Mouse (Mus musculus): ENCODE data around the gene Asgr1. TPM values are rescaled to one million over a fixed set of nuclear protein-coding genes. Genes with fewer than 3 reads are reported as not detected.
"Not testable (repeated sequence)": the region's sequence is repeated elsewhere in the genome, so short reads cannot be mapped to it uniquely, and the experiment has no call there.

The Asgr1 gene
- polyA plus RNA-seq, 1 experiment from 2014 or later: not detected

DNA sequence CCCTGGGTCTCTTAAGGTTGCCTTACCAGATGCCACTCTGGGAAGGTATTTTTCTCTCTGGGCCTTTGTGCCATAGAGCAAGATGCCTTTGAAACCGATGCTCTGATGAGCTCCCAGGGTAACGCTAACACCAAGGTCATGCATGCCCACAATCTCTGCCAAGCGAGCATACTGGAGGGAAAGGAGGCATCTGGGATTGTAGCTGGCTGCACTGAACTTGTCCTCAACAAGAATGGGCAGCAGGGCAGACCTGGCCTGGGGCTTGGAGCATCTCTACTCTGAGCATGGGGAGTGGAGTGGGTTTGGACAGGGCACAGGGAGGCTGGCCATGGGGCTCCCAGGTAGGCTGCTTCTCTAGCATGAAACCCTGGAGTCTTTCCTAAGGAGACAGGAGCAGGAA is 40.5 kb upstream of the Asgr1 start:
- H3K9ac ChIP-seq (ENCODE audit: low read depth, low read length): no peak overlapping the region
- no peak for ATAC-seq
- WGBS: 80% methylated on average over 3 of the region's 3 CpGs
- no peak overlapping the region for H3K4me2 ChIP-seq (replicated peaks; ENCODE audit: low read depth)
- H3K4me1 ChIP-seq (replicated peaks; ENCODE audit: control insufficient read depth, insufficient read depth, low read length): 0 out of 2 replicates have a peak, but pooled peaks cover 8% of the 10 kb centered on the region
- peaks cover 55% of the 10 kb centered on the region for H3K36me3 ChIP-seq (ENCODE audit: control insufficient read depth, insufficient read depth)
- no peak overlapping the region for H3K4me3 ChIP-seq (ENCODE audit: low read depth, low read length)
- no peak overlapping the region for H3K27ac ChIP-seq (ENCODE audit: low read depth, low read length)
- H3K27me3 ChIP-seq (replicated peaks; ENCODE audit: control insufficient read depth, insufficient read depth, low read length): no peaks in the 10 kb centered on the region
- no peak for TF ChIP-seq CTCF (IDR thresholded peaks at IDR 0.05; ENCODE audit: low read depth)
- H3K9me3 ChIP-seq (ENCODE audit: control insufficient read depth): no peaks in the 10 kb centered on the region

DNA sequence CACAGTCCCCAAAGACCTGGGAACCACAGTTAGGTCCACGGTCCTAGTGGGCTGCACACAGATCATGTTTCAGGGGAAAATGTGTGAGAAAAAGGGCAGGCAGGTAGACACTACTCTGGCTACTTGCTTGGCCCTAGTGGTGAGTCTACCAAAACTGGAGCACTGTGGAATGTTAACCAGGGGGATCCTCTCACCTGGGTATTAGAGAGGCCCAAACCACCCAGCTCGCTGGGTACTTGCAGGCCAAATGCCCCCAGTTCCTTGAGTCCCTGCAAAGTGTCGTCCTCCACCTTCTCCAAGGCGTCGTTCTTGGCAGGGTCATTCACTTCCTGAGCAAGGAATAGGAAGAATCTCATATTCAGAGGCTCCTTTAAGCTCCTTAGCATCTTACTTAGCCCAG is 39.8 kb upstream of the Asgr1 start:
- Histone ChIP-seq H3K4me2 (replicated peaks; ENCODE audit: low read depth) (peak overlapping the region; percentile 79), H3K36me3 (ENCODE audit: control insufficient read depth, insufficient read depth) (peaks cover 49% of the 10 kb centered on the region), H3K9me3 (ENCODE audit: control insufficient read depth) (no peaks in the 10 kb centered on the region), H3K4me3 (ENCODE audit: low read depth, low read length) (no peak overlapping the region), H3K27me3 (replicated peaks; ENCODE audit: control insufficient read depth, insufficient read depth, low read length) (no peaks in the 10 kb centered on the region), H3K4me1 (replicated peaks; ENCODE audit: control insufficient read depth, insufficient read depth, low read length) (0 out of 2 replicates have a peak, but pooled peaks cover 8% of the 10 kb centered on the region), H3K27ac (ENCODE audit: low read depth, low read length) (no peak overlapping the region), H3K9ac (ENCODE audit: low read depth, low read length) (no peak overlapping the region)
- WGBS: 64% methylated on average over 5 of the region's 5 CpGs
- no peak for TF ChIP-seq CTCF (IDR thresholded peaks at IDR 0.05; ENCODE audit: low read depth)
- ATAC-seq: no peak

DNA sequence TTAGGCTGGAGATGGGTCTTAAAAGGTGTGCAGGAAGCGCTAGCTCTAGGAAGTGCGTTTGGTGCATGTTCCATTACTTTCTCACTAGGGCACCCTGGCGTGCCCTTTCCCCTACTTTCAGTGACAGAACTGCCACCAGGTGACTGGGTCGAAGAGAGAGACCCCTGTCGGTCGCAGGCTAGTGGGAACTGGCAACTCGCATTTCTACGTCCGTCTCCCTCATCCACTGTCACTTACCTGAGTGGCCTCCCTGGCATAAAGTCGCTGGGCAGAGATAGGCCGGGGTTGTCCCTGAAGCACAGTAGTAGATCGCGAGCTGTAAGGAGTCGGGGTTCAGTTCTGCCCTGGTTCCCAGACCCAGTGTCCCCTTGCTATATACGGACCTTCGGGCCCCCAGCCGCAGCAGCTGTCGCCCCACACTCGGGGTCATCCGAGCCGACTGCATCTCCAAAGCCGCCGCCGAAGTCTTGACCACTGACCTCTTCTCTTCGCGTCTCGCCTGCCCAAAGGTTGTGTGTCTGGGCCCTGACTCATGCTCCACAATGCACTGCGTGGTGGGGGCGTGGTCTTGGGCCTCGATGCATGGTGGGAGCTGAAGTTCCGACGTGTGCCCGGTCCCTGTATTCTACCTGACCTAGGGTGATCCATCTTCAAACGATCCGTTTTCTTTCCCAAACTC is 38.9 kb upstream of the Asgr1 start, which contains the start of gene Acadvl:
Gene Acadvl (minus strand): TSS at position 532 of the 679 bp plus-strand sequence.
- Histone ChIP-seq H3K27ac (ENCODE audit: low read depth, low read length) (peak within 1 kb of the TSS; percentile 82), H3K4me3 (ENCODE audit: low read depth, low read length) (peak within 1 kb of the TSS; percentile 69), H3K36me3 (ENCODE audit: control insufficient read depth, insufficient read depth) (peaks cover 39% of the 10 kb centered on the region), H3K9ac (ENCODE audit: low read depth, low read length) (peak within 1 kb of the TSS; percentile 79), H3K4me1 (replicated peaks; ENCODE audit: control insufficient read depth, insufficient read depth, low read length) (0 out of 2 replicates have a peak, but pooled peaks cover 8% of the 10 kb centered on the region), H3K4me2 (replicated peaks; ENCODE audit: low read depth) (peak within 1 kb of the TSS; percentile 79), H3K9me3 (ENCODE audit: control insufficient read depth) (no peaks in the 10 kb centered on the region), H3K27me3 (replicated peaks; ENCODE audit: control insufficient read depth, insufficient read depth, low read length) (no peaks in the 10 kb centered on the region)
- TF ChIP-seq CTCF (IDR thresholded peaks at IDR 0.05; ENCODE audit: low read depth): peak; percentile 69
- ATAC-seq: peak; percentile 80
- WGBS: under 1% methylated on average over 35 of the region's 35 CpGs

DNA sequence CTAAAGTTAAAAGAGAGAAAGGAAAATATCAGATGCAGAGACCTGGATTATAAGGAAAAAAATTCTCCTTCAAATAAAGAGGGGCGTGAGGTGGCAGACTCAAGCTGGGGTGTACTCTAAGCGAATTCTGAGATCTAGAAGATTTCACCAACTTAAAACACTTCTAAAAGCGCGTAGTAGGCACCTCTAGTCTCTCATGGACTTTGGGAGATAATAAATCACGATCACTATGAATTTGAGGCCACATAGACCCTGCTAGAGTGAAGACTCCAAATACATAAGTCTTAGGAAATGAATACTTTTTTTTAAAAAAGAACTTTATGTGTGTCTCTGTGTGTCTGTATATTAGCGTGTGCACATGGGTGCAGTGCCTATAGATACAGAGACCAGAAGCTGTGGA is 38.2 kb upstream of the Asgr1 start:
- no peaks in the 10 kb centered on the region for H3K27me3 ChIP-seq (replicated peaks; ENCODE audit: control insufficient read depth, insufficient read depth, low read length)
- H3K4me2 ChIP-seq (replicated peaks; ENCODE audit: low read depth): peak overlapping the region; percentile 79
- no peak overlapping the region for H3K9ac ChIP-seq (ENCODE audit: low read depth, low read length)
- H3K4me3 ChIP-seq (ENCODE audit: low read depth, low read length): peak overlapping the region; percentile 69; the same call in 1 of the 2 replicates
- no peak for TF ChIP-seq CTCF (IDR thresholded peaks at IDR 0.05; ENCODE audit: low read depth)
- ATAC-seq: no peak
- no peaks in the 10 kb centered on the region for H3K9me3 ChIP-seq (ENCODE audit: control insufficient read depth)
- peaks cover 33% of the 10 kb centered on the region for H3K36me3 ChIP-seq (ENCODE audit: control insufficient read depth, insufficient read depth)
- 0 out of 2 replicates have a peak, but pooled peaks cover 8% of the 10 kb centered on the region for H3K4me1 ChIP-seq (replicated peaks; ENCODE audit: control insufficient read depth, insufficient read depth, low read length)
- WGBS: 59% methylated on average over 6 of the region's 6 CpGs
- no peak overlapping the region for H3K27ac ChIP-seq (ENCODE audit: low read depth, low read length)

DNA sequence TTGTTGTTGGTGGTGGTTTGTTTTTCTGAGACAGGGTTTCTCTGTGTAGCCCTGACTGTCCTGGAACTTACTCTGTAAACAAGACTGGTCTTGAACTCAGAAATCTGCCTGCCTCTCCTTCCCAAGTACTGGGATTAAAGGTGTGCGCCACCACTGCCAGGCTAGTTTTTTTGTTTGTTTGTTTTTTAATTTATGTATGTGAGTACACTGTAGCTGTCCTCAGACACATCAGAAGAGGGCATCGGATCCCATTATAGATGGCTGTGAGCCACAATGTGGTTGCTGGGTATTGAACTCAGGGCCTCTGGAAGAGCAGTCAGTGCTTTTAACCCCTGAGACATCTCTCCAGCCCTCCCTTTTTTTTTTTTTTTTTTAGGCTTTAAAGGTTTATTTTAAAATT is 37.7 kb upstream of the Asgr1 start:
- H3K4me1 ChIP-seq (replicated peaks; ENCODE audit: control insufficient read depth, insufficient read depth, low read length); H3K9ac ChIP-seq (ENCODE audit: low read depth, low read length); H3K9me3 ChIP-seq (ENCODE audit: control insufficient read depth); H3K27ac ChIP-seq (ENCODE audit: low read depth, low read length); ATAC-seq; H3K4me3 ChIP-seq (ENCODE audit: low read depth, low read length); H3K27me3 ChIP-seq (replicated peaks; ENCODE audit: control insufficient read depth, insufficient read depth, low read length); H3K4me2 ChIP-seq (replicated peaks; ENCODE audit: low read depth): not testable (repeated sequence)
- peaks cover 28% of the 10 kb centered on the region for H3K36me3 ChIP-seq (ENCODE audit: control insufficient read depth, insufficient read depth)
- 78% methylated on average over 2 of the region's 2 CpGs for WGBS

DNA sequence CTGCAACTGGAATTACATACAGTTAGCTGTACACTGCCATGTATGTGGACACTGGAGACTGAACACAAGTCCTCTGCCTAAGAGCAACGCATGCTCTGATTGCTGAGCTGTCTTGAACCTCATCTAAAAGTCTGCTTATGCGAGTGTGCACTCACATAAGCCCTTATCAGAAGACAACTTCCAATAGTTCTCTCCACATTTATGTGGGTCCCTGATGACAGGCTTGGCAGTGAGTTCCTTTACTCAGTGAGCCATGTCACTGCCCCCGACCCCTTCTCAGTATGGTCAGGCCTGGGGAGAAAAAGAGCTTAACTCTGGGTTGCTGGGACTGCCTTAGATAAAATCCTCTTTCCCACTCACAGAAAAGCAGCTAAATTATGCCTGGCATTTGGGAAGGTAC is 37.2 kb upstream of the Asgr1 start, which contains the start of gene Dlg4:
Gene Dlg4 (plus strand): TSS at position 274 of the 400 bp plus-strand sequence.
- Histone ChIP-seq H3K4me2 (replicated peaks; ENCODE audit: low read depth) (peak within 1 kb of the TSS; percentile 58; the same call in 1 of the 2 replicates), H3K36me3 (ENCODE audit: control insufficient read depth, insufficient read depth) (peaks cover 23% of the 10 kb centered on the region), H3K4me1 (replicated peaks; ENCODE audit: control insufficient read depth, insufficient read depth, low read length) (0 out of 2 replicates have a peak, but pooled peaks cover 8% of the 10 kb centered on the region), H3K27ac (ENCODE audit: low read depth, low read length) (no peak within 1 kb of the TSS), H3K9me3 (ENCODE audit: control insufficient read depth) (no peaks in the 10 kb centered on the region), H3K9ac (ENCODE audit: low read depth, low read length) (no peak within 1 kb of the TSS), H3K27me3 (replicated peaks; ENCODE audit: control insufficient read depth, insufficient read depth, low read length) (no peaks in the 10 kb centered on the region), H3K4me3 (ENCODE audit: low read depth, low read length) (no peak within 1 kb of the TSS)
- WGBS: 78% methylated on average over 3 of the region's 3 CpGs
- no peak for TF ChIP-seq CTCF (IDR thresholded peaks at IDR 0.05; ENCODE audit: low read depth)
- ATAC-seq: no peak
